Mouse (Mus musculus) MEL-GATA-1-ER (cell line): ENCODE data around the gene Pcx.
"Not testable (repeated sequence)": the region's sequence is repeated elsewhere in the genome, so short reads cannot be mapped to it uniquely, and the experiment has no call there.

ENCODE experiments used
- DNase-seq: peaks from one replicate; pipeline ENCODE4 v3.0.0-alpha.2; 2012; ENCODE audit warnings: low read depth; ENCODE audit errors: extremely low read depth

The Pcx gene

DNA sequence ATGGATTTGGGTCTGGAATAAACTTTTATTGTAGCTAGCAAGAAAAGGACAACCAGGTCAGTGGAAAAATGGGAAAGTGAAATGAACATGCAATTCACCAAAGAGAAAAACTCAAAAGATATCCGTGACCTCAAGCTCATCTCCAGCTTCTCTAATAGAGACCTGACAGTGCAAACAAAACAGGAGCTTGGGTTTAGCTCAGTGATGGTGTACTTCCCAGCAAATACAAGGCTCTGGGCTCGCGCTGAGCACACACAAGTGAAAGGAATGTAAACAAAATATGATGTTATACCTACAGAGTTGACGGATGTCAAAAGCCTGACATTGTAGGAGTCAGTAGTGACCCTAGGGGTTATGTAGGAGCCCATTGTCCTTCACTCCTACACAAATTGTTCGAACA is 69.0 kb downstream of the Pcx start:
- no peak for DNase-seq

DNA sequence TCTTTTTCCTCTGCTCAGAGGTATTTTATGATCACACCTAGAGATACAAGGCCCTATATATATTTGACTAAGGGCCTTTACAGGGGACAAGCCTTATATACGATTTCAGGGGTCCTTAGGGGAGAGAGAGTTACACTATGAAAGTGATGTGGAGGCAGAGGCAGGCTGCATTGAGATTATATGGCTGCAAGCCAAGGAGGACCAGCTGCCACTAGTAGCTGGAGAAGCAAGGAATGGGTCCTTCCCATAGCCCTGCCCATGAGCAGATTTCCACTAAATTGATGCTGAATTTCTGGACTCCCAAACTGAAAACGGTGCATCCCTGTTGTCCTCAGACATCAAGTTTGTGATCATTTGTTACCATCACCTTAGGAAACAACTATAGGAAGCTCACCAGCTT is 73.6 kb downstream of the Pcx start:
- no peak for DNase-seq

DNA sequence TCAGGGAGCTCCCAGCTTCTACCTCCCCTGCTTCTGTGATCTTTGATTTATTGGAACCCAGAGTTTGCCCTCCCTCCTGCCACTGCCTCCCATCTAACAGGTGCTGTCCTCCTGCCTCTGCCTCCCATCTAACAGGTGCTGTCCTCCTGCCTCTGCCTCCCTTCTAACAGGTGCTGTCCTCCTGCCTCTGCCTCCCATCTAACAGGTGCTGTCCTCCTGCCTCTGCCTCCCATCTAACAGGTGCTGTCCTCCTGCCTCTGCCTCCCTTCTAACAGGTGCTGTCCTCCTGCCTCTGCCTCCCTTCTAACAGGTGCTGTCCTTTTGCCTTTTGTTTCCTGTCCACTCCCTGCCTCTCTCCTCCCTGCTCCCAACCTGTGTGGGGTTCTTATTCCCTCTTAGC is 76.5 kb downstream of the Pcx start:
- DNase-seq: not testable (repeated sequence)

DNA sequence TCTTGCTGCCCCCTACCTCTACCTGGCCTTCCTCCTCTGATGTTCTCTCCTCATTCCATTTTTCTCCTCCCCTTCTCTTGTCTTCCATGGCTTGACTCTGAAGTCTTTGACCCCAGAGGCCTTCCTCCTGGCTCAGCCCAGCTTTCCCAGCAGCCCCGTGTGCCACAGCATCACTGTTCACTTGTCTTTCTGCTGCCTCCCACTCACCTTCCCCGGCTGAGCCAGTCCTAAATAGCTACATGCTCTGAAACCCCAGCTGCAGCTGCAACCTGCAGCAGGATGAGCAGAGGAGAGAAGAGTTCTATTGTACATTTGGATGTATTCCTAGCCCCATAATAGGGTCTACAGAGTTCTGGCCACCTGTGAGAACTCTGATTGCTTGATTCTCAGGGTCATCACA is 77.2 kb downstream of the Pcx start:
- DNase-seq: no peak

GRCm38 (mm10) chr19:4588430-4588829 is 78.2 kb downstream of the Pcx start:
- DNase-seq: no peak

DNA sequence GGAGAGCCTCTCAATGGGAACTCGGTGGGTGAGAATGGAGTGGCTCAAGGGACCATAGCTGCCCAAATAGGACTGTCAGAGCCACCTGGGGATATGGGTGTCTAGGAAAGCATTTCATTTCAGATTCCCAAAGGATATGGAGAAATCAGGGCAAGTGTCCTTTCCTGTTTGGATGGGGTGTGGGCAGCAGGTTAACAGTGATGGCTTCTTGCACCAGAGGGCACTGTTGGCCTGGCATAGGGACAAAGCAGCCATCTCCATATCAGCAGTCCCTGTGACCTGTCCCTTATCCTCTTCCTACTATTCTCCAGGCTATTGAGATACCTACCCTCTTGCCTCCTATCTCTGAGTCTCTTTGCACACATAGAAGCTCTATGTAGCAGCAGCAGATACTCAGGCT is 78.8 kb downstream of the Pcx start:
- DNase-seq: no peak

DNA sequence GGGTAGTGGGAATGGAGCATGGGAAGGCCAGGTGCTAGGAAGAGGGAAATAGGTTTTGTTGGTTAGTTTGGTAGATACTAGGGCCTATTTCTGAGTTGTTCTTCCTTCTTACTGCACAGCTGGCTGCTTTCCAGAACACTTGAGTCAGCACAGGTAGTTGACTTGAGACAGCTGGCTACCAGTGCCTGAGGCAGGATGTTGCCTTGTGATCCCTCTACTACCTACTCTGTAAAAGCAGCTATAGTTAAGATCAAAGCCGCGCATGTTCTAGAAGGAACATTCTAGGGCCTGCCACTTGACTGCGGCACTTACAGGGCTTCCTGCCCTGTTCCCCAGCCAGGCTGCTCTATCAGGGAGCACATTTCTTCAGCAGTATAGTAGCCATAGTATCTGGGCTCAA is 79.8 kb downstream of the Pcx start:
- DNase-seq: no peak

- no peak for DNase-seq
These were observed 83.7 kb downstream of the Pcx start for GRCm38 (mm10) chr19:4593792-4594522.

GRCm38 (mm10) chr19:4596071-4596470 is 85.8 kb downstream of the Pcx start:
- DNase-seq: no peak

- no peak for DNase-seq
These were observed 92.2 kb downstream of the Pcx start for GRCm38 (mm10) chr19:4602459-4602858.

GRCm38 (mm10) chr19:4603801-4604723 is 93.8 kb downstream of the Pcx start:
- no peak for DNase-seq

DNA sequence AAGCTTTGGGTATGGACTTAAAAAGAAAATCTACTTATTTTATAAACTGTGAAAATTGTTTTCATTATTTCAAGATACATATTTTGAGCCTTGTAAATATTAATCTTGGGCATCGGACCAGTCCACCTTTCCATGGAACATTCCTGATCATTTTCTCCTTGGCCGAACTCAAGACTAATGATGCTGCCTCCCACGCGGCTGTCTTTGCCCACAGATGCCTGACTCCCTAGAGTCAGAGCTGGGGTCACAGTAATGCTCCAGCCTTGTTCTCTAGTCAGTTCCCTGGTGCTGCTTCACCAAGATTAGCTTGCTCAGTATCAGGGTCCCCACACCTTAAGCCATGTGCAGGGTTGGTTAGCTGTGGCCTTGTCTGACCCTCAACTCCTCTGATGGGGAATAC is 95.4 kb downstream of the Pcx start:
- DNase-seq: no peak

GRCm38 (mm10) chr19:4607406-4607805 is 97.1 kb downstream of the Pcx start:
- DNase-seq: no peak

DNA sequence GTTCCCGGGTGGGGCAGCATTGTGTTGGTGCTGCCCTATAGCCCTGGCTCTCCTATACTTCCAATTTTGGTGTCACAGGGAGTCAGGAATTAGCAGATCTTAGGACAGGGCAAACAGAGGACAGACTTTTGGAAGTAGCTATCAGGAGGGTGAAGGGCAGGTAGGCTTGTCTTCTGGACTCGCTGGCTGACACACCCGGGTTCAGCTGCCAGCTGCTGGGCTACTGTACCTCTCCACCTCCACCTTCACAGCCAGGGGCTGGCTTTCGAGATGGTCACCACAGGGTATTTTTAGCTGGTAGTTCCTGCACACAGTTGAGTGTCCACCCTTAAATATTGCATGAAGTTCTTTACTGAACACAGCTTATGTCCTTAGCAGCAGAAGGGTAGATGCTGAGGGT is 98.2 kb downstream of the Pcx start:
- DNase-seq: no peak

GRCm38 (mm10) chr19:4610109-4610508 is 99.8 kb downstream of the Pcx start:
- no peak for DNase-seq

GRCm38 (mm10) chr19:4612181-4612961 is 102.1 kb downstream of the Pcx start:
- DNase-seq: no peak

GRCm38 (mm10) chr19:4613464-4614304 is 103.4 kb downstream of the Pcx start:
- DNase-seq: no peak

DNA sequence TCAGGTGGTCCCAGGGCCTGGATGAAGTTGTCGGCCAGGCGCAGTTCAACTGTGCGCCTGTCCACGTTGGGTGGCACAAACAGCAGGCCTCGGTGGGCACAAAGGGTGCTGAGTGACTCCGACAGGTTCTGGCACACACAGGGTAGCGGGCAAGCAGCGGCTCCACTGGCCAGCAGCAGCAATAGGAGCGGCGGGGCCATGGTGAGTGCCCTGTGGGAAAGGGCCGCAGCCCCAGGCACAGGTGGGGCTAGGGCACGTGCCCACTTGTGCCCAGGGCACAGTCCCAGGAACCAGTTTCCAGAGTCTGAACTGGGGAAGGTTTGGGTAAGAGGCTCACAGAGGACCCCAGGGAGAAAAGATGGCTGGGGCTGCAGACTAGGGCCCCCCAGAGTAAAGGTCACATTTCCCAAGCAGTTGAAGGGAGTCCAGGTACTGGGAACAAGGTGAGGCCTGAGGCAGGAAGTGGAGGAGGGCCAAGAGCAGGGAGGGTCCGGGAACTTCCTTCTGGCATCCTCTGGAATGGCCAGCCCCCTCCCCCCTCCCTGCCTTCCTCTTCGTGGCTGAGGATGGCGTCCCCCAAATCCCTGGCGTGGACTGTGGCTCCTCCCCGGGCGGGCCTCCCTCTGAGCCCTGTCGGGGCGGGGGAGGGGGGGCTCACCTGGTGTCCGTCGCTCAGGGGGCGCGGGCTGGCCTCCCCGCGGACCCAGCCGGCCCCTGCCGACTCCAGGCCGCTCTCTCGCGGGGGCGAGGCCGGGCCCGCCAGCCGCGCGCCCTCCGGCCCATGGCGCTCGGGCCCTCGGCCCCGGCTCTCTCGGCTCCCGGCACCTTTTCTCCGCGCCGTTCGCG is 104.3 kb downstream of the Pcx start:
- no peak for DNase-seq

- DNase-seq: peak; percentile 84
These were observed 105.2 kb downstream of the Pcx start, which contains the start of gene Lrfn4 for GRCm38 (mm10) chr19:4615151-4616093. Gene Lrfn4, minus strand, starts transcription at chr19:4615667.
